Mouse (Mus musculus) NIH3T3 (cell line): ENCODE results near the gene Tk1.
A peak's percentile ranks its signal among the peaks of the same experiment; 100 is the strongest.

Source experiments
- DNase-seq: peaks from one replicate; pipeline ENCODE4 v3.0.0-alpha.2; 2012; ENCODE audit warnings: low read depth

Tk1 gene

DNA sequence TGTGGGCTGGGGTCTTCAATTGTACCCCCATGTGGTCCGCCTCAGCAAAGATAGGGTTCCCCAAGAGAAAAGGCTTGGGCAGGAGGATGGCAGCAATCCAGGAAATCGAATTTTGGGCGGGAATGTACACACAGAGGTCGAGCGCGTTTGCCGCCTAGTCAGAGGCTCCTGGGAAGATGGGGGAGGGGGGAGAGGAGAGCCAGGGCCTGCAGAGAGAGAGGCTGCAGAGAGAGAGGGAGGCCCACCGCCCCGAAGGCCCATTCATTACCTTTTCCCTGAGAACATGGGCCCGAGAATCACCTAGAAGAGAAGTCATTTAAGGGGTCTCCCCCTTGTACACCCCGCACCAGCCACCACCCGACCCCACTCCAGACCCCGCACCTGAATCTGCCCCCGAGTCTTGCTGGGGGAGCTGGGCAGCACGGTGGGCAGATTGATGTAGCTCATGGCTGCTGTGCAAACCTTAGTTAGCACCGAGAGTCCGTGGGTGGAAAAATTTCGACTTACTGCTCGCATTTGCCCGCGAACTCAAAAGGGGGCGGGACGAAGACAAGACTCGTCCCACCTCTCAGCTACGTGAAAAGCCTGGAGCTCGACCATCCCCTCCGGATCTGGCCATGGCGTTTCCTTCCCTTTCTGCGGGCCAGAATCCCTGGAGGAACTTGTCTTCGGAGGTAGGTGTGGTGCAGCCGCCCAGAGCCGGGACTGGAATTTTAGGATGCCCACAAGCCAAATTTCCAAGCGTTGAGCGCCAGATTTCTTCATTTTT, at the start of gene Tk1, which contains the start of gene Afmid:
Gene Tk1, minus strand, starts transcription at position 760 of the 769 bp plus-strand sequence.
Gene Afmid, plus strand, starts transcription at position 592 of the 769 bp plus-strand sequence.
- DNase-seq = peak; percentile 94

DNA sequence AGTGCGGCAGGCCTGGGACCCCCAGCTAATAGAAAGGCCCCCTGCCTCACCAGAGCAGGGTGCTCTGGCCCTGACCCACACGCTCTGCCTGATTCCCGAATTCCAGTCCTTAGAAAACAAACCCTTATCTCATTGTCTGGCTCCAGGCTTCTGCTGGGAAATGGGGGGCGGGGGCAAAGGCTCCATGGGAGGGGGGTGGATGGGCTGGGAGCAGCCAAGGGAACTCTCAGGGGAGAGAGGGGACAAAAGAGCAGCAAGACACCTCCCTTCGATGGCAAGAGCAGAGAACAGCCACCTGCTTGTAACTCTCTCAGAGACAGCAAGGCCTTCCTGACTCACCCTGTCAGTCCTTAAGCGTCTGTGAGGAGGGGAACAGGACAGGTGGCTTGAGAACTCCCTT, 49.8 kb upstream of the Tk1 start:
- DNase-seq = no peak

DNA sequence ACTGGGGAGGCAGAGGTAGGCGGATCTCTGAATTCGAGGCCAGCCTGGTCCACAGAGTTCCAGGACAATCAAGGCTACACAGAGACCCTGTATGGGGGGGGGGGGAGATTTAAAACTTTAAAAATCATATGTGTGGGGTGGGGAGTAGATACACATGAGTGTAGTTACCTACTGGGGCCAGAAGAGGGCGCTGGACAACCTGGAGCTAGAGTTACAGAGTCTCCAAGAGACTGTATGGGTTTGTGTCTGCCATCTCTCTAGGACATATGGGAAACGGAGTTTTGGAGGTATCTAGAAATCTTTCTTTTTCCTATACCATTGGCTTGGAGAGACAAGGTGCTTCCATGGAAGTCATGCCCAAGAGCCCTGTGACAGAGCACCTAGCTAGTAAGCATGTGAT, 48.5 kb upstream of the Tk1 start:
- DNase-seq = peak; percentile 65

DNA sequence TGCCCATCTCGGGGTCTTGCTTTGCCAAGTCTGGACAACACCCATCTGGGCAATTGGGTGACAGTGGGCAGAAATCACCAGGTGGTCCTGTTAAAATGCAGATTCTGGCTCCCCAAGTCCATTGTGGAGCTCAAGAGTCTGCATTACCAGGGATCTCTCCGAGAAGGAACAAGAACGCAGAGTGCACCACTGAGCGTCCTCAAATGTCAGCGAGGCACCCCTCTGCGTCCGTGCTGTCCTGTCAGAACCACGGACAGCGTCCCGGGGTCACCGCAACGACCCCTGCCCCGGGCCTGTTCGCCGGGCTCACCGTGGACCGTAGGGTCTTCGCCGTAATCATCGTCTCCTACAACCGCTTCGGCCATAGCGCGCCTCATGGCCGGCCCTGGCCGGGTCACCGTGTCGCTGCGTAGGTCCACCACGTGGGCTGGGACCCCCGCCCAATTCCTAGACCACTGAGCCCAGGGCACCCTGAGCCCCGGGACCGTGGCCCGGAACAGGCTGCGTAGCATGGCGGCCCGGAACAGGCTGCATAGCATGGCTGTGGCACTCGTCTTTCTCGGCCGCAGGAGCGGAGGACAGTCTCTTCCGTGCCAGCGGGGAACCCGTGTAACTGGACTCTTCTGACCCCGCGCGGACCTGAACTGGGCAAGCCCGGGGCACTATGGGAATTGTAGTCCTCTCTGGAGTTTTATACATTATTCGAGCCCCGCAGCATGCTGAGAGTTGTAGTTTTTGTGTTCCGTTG, 47.1 kb upstream of the Tk1 start, which contains the start of gene Tha1:
Gene Tha1, minus strand, starts transcription at position 621 of the 748 bp plus-strand sequence.
- DNase-seq = peak; percentile 83

DNA sequence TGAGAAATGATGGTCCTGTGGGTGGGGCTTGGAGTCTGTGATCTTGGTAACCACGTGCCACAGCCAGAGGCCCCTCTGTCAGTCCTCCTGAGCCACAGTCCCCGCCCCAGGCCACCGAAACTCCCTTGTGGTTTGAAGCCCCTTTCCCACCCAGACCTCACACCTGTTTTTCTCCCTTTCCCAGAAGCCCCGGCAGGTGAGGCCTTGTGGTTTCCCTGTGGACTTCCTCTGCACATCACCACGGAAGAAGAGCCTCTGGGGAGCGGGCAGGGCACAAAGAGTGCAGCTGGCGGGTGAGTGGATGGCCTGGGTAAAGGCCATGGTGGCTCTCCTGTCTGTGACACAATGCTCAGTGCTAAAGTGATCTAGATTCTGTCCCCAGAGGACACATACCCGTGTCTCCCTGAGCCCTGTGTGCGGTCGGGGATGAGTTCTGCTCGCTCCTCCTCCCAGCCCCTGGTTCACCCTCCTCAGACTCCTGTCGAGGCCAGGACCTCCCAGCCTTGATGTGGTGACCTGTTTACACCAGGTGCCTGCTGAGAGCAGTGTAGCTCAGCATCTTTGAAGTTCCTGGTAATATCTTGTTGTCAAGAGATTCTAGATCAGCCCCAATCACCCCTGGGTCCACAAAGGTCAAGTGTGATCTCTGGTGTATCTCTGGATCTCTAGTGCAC, 46.2 kb upstream of the Tk1 start:
- no peak for DNase-seq

DNA sequence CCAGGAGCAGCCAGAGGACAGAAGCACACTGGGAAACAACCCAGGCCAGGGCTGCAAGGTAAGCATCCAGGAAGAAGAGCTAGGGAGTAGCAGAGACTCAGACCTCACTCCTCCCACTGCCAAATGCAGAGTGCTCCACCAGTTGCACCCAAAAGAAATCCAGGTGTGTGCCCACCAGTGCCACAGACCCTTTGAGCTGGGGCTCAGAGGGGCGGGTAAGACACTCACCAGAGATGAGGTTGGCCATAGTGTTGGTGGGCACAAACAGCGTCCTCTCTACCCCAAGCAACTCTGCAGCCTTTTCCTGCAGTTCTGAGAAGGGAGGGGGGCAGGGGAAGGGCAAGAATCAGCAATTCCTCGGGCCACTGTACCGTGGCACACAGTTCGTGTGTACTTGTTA, 45.5 kb upstream of the Tk1 start:
- no peak for DNase-seq

DNA sequence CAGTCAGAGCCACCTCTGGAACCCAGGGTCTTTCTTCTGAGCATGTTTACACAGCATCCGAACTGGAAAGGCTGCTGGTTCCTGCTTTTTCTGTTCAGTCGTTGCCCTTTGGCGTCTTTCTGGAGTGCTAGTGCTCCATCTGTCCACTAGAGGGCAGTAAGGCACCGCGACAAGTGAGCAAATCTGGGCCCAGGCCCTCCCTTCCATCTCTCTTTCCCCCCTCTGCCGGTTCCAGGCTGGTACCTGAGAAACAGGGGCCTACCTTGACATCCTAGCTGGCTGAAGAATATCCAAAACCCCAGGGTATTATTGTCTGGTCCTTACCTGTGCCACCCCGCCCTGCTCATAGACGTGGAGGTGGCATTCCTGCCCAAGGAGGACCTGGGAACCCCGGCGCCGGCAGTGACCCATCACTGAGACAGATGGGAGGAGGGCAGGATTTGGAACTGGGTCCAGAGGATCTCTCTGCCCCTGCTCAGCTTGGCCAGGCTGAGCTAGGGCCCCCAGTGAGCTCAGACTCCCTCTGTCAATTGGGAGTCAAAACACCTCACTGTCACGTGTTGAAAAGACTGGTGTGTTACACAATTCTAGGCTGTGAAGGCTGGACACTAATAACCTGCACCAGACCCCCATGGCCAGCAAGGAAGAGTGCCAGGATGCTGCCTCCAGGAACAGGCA, 44.9 kb upstream of the Tk1 start:
- peak; percentile 93 for DNase-seq

DNA sequence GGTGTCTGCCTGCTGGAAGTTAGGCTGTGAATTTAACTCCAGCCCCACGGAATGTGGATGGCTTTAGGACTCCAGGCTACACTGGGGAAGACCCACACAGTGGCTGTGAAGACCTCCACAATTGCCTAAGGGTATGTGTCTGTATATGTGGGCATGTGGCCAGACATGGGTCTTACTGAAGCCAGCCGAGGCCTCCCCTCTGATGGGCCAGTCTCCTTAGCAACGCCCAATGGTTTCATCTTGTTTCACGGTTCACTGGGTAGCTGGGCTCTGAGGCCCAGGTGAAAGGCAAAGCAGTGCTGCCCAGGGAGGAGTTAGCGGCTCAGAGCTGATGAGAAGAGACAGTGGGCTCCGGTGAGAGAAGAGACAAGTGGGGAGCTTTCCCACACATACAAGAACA, 40.1 kb upstream of the Tk1 start:
- DNase-seq = no peak

DNA sequence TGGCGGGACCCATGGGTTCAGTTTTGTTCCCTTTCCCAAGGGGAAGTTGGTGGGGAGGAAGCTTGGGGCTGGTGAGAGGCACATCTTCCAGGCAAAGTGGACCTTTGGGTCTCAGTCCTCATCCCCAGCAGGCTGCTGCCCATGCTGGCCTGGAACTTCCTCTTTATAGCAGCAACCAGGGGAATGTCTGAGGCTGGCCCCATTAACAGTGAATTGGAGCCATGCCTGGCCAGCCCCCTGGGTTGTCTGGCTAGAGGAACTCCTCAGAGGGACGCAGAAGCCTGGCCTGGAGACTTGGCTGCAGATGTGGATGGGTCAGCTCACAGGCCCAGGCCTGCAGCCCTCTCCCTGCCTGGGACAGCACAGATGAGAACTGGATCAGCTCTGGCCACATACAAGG, 38.9 kb upstream of the Tk1 start:
- DNase-seq = no peak

DNA sequence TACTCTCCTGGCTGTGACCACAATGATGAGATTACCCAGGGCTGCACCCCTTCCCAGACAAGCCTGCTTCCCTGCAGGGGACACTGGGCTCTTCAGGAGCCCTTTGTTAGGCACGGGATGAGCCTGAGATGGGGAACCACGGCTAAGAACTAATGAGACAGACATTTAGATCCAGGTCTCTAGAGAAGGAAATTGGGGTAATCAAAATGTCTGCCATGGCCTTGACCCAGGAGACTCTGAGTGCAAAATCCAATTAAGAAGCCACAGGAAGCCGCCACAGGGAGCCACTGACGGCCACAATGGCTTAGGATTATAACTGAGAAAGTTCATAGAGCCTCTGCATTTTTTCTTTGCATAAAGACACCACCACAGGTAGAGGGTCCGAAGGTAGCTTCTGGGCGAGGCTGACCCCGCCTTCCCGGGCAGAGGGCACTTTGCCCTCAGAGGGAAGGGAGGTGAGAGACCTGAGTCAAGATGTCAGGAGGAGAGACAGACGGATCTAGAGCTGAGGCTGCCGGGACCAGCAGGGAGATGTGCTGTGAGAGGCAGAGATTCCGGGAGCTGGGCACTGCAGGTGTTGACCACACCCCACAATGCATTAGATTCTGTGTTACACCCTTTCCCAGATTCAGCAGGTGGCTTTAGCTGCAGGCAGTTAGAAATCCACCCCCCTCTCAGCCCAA, 37.4 kb upstream of the Tk1 start:
- DNase-seq = no peak

DNA sequence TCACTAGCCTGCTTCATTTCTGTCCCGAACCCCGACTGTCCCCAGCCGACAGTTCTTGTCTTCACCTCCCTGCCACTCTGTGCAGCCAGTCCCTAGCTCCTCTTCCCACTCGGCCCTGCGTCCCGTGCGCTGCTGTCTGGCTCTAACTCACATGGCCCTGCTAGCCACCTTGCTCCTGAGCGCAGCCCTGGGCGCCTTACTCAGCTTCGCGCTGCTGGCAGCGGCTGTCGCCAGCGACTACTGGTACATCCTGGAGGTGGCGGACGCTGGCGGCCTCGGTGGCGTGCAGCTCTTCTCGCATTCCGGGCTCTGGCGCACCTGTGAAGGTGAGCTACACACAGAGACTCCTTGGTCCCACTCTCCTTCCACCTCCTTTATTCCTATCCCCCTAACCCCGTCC, 34.7 kb upstream of the Tk1 start, which contains the start of gene Tmem235:
Gene Tmem235, plus strand, starts transcription at position 152 of the 400 bp plus-strand sequence.
- DNase-seq = no peak

DNA sequence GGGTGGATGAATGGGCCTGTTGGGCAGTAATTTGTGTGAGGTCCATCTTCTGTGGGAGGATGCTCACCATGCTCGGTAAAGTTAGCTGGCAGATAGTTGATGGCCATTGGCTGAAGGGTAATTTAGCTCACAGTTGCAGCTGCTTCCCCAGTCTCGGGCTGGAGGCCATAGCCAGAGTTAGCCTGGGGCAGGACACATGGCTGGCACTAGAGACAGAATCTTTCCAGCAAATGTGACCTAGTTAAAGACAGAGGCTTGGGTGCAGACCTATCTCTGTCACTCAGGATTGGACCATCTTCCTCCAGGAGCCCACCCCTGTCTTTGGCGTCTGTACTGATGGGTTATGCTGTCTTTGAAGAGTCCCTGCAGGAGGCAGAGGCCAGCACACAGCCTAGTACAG, 32.5 kb upstream of the Tk1 start:
- no peak for DNase-seq

DNA sequence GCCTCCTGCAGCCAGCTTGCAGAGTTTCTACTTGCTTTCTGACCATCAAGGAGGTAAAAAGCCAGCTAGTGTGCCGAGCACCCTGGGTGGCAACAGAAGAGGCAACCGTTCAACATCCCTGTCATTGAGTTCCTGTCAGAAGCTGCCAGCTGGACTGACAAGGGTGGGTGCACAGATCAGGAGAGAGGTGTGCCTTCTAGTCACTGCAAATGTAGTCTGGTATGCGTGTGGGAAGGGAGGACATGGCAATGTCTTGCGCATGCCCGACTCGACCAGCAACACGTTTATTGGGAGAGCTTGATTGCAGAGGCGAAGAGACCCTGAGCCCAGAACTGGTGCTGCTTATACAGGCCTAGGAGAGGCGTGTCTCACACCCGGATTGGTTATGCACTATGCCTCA, 31.6 kb upstream of the Tk1 start:
- no peak for DNase-seq

DNA sequence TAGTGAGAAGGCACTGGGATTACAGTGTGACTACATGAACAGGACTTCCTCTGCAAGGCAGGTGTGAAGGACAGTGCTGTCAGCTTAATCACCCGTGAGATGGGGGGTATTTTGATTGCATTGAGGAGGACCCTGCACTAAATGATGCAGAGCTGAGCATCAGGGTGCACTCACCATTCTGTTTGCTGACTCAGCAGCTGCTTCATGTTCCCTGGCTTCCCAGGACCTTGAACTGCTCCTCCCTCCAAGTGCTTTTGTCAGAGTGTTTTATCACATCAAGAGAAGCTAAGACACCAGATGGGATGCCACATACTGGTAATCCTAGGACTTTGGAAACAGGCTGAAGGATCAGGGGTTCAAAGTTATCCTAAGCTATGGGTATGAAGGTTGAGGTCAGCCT, 30.1 kb upstream of the Tk1 start:
- no peak for DNase-seq

DNA sequence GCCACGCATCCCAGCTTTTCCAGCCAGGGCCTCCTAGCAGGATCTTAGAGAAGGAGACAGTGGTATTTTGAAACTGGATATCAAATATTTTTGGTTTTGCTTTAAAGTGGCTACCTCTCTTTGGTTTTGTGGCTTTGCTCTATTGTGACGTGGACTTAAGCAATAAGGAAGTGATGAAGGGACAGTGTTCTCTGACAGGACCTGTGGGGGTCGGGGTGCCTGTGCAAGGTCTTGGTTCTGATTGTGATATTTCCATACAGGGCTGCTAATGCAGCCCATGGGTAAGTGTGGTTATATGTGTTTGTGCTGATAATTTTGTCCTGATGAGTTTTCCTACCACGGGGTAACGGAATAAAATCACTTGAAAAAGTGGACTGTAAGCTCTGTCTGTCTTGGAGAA, 29.5 kb upstream of the Tk1 start:
- DNase-seq = no peak

DNA sequence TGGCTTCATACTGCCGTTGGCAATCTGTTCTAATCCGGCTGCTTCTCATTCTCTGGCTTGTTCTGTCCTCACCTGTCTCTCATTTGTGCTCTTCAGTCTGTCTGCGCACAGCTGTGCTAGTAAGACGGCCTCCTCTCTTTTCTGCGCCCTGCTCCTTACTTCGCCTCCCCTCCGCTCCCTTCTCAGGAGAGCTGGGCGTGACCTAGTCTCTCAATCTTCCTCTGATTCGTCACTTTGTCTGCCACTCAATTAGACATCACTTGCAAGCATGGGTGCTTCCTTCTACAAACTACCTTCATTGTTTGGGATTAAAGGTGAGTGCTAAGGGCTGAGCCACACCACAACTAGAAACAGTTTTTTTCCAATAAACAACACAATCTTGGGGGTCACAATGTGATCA, 28.3 kb upstream of the Tk1 start:
- DNase-seq = no peak

DNA sequence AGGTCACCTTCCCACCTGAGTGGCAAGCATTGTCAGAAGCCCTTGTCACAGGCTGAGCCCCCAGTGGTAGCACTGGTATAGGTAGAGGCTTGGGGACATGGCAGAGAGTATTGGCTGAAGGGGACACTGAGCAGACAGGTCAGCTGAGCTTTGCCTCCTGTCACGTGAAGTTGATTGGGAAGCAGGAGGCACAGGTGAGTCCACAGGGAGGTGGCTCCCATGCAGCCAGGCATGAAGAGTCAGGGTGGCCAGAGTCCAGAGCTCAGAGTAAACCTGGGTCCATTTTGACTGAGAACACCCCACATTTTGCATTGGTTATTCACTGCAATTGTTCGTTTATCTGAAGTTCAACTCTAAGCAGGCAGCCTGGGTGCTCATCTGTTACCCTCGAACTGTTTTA, 27.0 kb upstream of the Tk1 start:
- no peak for DNase-seq

DNA sequence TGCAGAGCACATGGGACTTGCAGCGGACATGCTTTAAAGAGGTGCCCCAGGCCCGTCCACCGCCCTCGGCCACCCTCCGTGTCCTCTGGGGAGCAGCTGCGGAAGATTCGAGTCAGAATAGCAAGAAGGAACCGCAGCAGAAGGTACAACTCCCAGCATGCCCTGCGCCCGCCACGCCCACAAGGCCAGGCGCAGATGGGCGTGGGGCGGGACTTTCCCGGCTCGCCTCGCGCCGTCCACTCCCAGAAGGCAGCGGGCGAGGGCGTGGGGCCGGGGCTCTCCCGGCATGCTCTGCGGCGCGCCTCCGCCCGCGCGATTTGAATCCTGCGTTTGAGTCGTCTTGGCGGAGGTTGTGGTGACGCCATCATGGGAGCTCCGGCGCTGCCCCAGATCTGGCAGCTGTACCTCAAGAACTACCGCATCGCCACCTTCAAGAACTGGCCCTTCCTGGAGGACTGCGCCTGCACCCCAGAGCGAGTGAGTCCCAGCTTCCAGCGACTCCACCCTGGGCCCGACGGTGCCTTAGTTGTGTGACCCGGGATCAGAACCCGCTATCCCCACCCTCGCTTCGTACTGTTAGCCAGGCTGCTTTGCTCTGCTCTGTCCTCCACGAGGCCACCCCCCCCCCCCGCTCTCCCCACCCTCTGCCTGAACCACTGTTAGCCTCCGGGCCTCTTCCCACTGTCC, 23.2 kb upstream of the Tk1 start, which contains the start of gene Birc5:
Gene Birc5, plus strand, starts transcription at position 267 of the 687 bp plus-strand sequence.
- peak; percentile 99 for DNase-seq

DNA sequence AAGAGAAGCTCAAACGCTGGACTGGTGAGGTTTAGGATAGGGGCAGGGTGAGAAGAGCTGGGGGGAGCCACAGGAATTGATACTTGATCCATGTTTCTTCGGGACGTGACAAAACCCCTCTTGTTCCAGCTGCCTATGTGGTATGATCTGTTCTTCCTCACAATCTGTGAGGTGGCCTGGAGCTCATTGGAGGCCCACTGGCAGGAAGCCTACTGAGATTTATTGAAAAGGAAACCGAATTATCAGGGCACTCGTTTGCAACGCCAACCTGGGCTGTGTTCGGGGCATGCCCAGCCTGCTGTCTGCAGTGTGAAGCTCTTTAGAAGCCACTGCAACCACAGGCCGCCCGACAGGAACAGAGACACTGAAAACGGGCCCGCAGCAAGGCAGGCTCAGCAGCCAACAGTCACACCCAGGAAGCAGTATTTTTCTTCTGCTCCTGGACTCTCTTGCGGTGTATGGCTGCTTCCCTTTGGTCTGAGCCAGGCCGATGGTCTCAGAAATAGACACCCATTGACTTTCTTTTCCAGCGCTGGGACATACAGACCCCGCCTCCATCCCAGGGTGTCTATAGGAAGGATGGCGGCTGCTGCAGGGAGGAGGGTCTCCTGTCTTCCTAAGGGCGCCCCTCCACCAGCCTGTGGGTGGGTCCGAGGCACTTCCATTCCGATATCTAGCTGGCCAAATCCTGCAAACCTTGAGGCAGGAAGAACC, 22.5 kb upstream of the Tk1 start:
- peak; percentile 70 for DNase-seq

DNA sequence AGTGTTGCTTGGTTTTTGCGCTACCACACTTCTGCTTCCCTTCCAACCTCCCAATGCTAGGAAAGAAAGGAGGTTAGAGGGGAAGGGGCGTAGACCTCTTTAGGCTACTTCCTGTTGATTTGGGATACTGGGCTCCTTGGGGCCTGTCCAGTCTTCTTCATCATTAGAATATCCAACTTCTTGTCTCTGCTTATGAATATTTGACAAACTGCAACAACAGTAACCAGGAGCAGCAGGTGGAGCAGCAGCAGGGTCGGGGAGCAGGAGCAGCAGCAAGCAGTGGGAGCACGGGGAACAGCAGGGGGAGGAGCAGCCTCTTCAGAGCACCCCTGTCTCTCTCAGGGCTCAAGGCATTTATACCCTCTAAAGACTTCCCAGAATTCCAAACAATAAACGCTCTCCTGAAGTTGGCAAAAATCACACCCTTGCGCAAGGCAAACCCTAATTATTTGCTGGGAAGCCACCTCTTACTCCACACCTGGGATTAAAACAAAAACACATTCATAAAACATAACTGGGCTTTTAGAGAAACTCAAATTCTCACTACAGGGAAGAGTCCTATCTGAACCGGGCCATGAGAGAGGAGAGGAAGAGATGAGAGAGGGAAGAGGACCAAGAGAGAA, 21.8 kb upstream of the Tk1 start:
- DNase-seq = peak; percentile 73
